Mouse (Mus musculus) myocyte (in vitro differentiated cells): Measurements from ENCODE around the gene Cdk5. TPM values are rescaled to one million over a fixed set of nuclear protein-coding genes. Genes with fewer than 3 reads are reported as not detected.

Source experiments
- H3K27me3 ChIP-seq: one replicate; pipeline ENCODE4 v1.6.1; 2011; ENCODE audit not compliant: control insufficient read depth, insufficient read depth, insufficient read length
- H3K36me3 ChIP-seq: one replicate; pipeline ENCODE4 v1.6.1; 2011; ENCODE audit not compliant: control insufficient read depth, insufficient read depth
- H3K4me2 ChIP-seq: one replicate; pipeline ENCODE4 v1.6.1; 2011; ENCODE audit warnings: low read depth, control low read depth
- H3K4me3 ChIP-seq: one replicate; pipeline ENCODE4 v1.5.1; 2011; ENCODE audit warnings: mild to moderate bottlenecking, control low read depth, moderate library complexity
- H3K79me2 ChIP-seq: one replicate; pipeline ENCODE4 v1.6.1; 2011; ENCODE audit not compliant: control insufficient read depth, insufficient read depth
- H3ac ChIP-seq: one replicate; pipeline ENCODE4 v1.6.1; 2011; ENCODE audit not compliant: control insufficient read depth, insufficient read length
- CEBPB ChIP-seq: IDR thresholded peaks from 2 replicates; pipeline ENCODE4 v1.6.1; 2011; ENCODE audit warnings: mild to moderate bottlenecking, moderate library complexity; ENCODE audit not compliant: poor library complexity, insufficient read depth, severe bottlenecking
- E2F4 ChIP-seq: IDR thresholded peaks from one replicate; pipeline ENCODE4 v1.6.1; 2011; ENCODE audit warnings: mild to moderate bottlenecking, control low read depth, moderate library complexity; ENCODE audit not compliant: insufficient read depth
- MAX ChIP-seq: IDR thresholded peaks from one replicate; pipeline ENCODE4 v1.6.1; 2011; ENCODE audit warnings: low read depth, mild to moderate bottlenecking, control low read depth
- MYOD1 ChIP-seq, 3 experiments: IDR thresholded peaks; one replicate each; pipeline ENCODE4 v1.6.1; 2011; ENCODE audit warnings: control low read depth in 2 of 3, low read depth in 2 of 3, mild to moderate bottlenecking in 2 of 3, moderate library complexity in 1 of 3; ENCODE audit not compliant: insufficient read length in 2 of 3, control insufficient read depth in 1 of 3
- MYOG ChIP-seq, 3 experiments: IDR thresholded peaks; one replicate each; pipeline ENCODE4 v1.6.1; 2011; ENCODE audit warnings: control low read depth in 2 of 3, low read depth in 2 of 3, mild to moderate bottlenecking in 2 of 3; ENCODE audit not compliant: insufficient read length in 2 of 3, control insufficient read depth in 1 of 3, insufficient read depth in 1 of 3
- POLR2A ChIP-seq: IDR thresholded peaks from one replicate; pipeline ENCODE4 v1.6.1; 2011; ENCODE audit warnings: low read depth, mild to moderate bottlenecking, control low read depth, moderate library complexity; ENCODE audit not compliant: insufficient read length
- POLR2AphosphoS2 ChIP-seq: IDR thresholded peaks from one replicate; pipeline ENCODE4 v1.6.1; 2011; ENCODE audit warnings: low read depth, control low read depth; ENCODE audit not compliant: insufficient read length
- REST ChIP-seq: IDR thresholded peaks from one replicate; pipeline ENCODE4 v1.6.1; 2011; ENCODE audit warnings: mild to moderate bottlenecking, control low read depth, moderate library complexity; ENCODE audit not compliant: insufficient read depth, insufficient read length
- SRF ChIP-seq: IDR thresholded peaks from one replicate; pipeline ENCODE4 v1.6.1; 2011; ENCODE audit warnings: low read depth; ENCODE audit not compliant: control insufficient read depth, insufficient read length
- TCF12 ChIP-seq: IDR thresholded peaks from one replicate; pipeline ENCODE4 v1.6.1; 2011; ENCODE audit warnings: mild to moderate bottlenecking, control low read depth; ENCODE audit not compliant: poor library complexity, insufficient read depth, severe bottlenecking
- TCF3 ChIP-seq: IDR thresholded peaks from one replicate; pipeline ENCODE4 v1.6.1; 2011; ENCODE audit warnings: low read depth, control low read depth; ENCODE audit not compliant: insufficient read length
- USF1 ChIP-seq: IDR thresholded peaks from one replicate; pipeline ENCODE4 v1.6.1; 2011; ENCODE audit warnings: low read depth, mild to moderate bottlenecking, control low read depth, moderate library complexity
- polyA plus RNA-seq: library from polyadenylated mRNA; unstranded; fragments of >200 nt; fragmentation: generic; extraction: Trizol; gene quantifications from one replicate; pipeline ENCODE4 v1.2.1, GENCODE M21; 2012; ENCODE audit warnings: missing spikeins

Gene Cdk5
- polyA plus RNA-seq, 1 experiment = 30.0 TPM

DNA sequence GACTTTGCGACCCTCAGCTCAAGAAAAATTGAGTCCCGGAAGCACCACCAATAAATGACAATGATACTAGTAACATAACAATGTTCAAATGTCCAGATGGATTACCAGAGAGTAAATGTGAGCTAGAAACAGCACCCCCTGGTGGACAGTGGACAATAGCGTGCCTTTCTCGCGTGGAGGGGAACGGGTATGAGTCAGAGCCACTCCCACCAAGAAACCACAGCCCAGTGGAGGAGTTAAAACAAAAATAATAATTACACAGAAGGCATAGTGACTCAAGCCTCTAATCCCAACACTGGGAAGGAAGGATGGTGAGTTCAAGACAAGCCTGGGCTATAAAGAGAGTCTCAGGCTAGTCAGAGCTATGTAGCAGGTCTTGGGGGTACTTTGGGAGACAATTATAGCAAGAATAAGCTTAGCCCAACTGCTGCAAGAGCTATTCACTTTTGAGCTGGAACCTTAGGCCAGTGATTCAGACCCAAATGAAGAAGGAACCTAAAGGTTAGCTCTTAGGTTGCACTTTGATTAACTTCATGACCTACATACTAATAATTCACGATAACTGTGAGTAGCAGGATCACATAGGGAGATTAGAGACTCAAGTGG lies 29.8 kb downstream of the Cdk5 start, which contains the start of gene Abcb8:
Gene Abcb8 (plus strand): TSS at position 272 of the 606 bp plus-strand sequence.
- H3K4me2 ChIP-seq = peak within 1 kb of the TSS; percentile 70
- no peaks in the 10 kb centered on the region for H3K36me3 ChIP-seq
- no peak within 1 kb of the TSS for H3ac ChIP-seq

DNA sequence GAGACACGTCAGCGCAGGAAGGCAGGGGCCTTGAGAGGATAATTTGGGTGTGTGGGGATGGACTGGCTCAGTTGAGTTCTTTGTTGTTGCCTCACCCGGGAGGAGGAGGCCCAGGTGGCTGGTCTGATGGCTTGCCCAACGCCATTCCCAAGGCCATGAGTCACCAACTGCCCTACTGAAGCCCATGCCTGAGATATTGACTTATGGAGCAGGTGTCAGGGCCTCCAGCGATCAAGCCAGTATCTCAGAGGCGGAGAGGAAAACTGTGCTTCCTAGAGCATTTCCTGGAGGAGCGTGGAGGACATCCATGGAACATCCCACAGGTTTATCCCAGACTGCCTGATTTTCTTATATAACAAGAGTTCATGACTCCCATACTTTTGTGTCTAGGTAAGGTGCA lies 30.6 kb downstream of the Cdk5 start:
- no peaks in the 10 kb centered on the region for H3K36me3 ChIP-seq
- no peak overlapping the region for H3K4me3 ChIP-seq
- TF ChIP-seq MYOG (IDR thresholded peaks at IDR 0.05; ENCODE audit: control insufficient read depth in 1 of 3, insufficient read depth in 1 of 3, insufficient read length in 2 of 3, low read depth in 2 of 3) = peak in 2 of 3 experiments; percentile 16 to 79
- peak; percentile 9 for TF ChIP-seq TCF3
- peak; percentile 13 to 86 (median 67) for TF ChIP-seq MYOD1 (IDR thresholded peaks at IDR 0.05; ENCODE audit: control insufficient read depth in 1 of 3, insufficient read length in 2 of 3, low read depth in 2 of 3)
- TF ChIP-seq SRF = no peak
- TF ChIP-seq POLR2A = no peak
- peak; percentile 70; the same call in 1 of the 2 replicates for TF ChIP-seq CEBPB
- no peak for TF ChIP-seq MAX
- no peak for TF ChIP-seq POLR2AphosphoS2
- no peaks in the 10 kb centered on the region for H3K27me3 ChIP-seq
- no peaks in the 10 kb centered on the region for H3K79me2 ChIP-seq
- no peak overlapping the region for H3ac ChIP-seq
- peak overlapping the region; percentile 51 for H3K4me2 ChIP-seq

More for the DNA sequence above, 29.8 kb downstream of the Cdk5 start, which contains the start of gene Abcb8:
- H3K79me2 ChIP-seq = no peaks in the 10 kb centered on the region
- peak within 1 kb of the TSS; percentile 28 for H3K4me3 ChIP-seq
- H3K27me3 ChIP-seq = no peaks in the 10 kb centered on the region
- TF ChIP-seq TCF12 = no peak

DNA sequence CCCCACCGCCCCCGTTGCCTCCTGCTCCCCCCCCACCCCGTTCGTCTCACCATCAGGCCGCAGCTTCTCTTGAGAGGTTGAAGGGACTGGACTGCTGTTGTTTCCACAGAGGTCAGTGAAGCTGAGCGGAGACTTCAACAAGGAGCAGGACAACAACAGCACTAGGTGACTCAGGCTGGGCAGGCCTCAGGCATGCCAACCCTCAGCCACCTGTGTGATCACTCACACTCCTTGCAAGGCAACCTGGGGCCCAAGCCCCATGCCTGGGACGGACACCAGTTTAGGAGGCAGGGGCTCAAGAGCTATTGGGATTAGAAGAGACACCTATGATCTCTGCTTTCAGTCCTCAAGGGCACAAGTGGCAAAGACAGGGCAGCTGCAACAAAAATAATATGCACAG lies 31.5 kb downstream of the Cdk5 start, which contains the start of gene Atg9b:
Gene Atg9b (minus strand): TSS at position 280 of the 400 bp plus-strand sequence.
- no peak for TF ChIP-seq POLR2AphosphoS2
- TF ChIP-seq MYOD1 (IDR thresholded peaks at IDR 0.05; ENCODE audit: control insufficient read depth in 1 of 3, insufficient read length in 2 of 3, low read depth in 2 of 3) = peak in 1 of 3 experiments; percentile 66
- H3K36me3 ChIP-seq = no peaks in the 10 kb centered on the region

DNA sequence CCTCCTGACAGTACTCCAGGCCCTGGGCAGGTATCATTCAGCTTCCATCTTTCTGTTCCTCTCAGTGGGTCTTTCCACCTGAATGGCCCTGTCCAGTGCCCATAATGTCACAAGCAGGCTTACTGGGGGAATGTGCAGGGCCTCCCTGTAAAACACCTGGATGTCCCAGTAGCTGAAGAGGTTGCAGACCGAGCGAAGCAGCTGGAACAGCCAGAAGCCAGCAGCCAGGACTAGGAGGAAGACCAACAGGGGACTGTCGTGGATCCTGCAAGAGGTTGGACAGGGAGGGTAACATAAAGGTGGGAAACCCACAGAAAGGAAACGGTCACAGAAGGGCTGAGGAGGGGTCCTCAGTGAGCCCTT lies 33.7 kb downstream of the Cdk5 start:
- TF ChIP-seq MAX (no peak), TCF12 (no peak), MYOG (IDR thresholded peaks at IDR 0.05; ENCODE audit: control insufficient read depth in 1 of 3, insufficient read depth in 1 of 3, insufficient read length in 2 of 3, low read depth in 2 of 3) (no peak), USF1 (no peak), MYOD1 (IDR thresholded peaks at IDR 0.05; ENCODE audit: control insufficient read depth in 1 of 3, insufficient read length in 2 of 3, low read depth in 2 of 3) (no peak), CEBPB (no peak), POLR2AphosphoS2 (no peak), TCF3 (no peak)
- no peaks in the 10 kb centered on the region for H3K36me3 ChIP-seq

More for the DNA sequence above, 31.5 kb downstream of the Cdk5 start, which contains the start of gene Atg9b:
- Histone ChIP-seq H3K79me2 (no peaks in the 10 kb centered on the region), H3K4me3 (no peak within 1 kb of the TSS), H3K27me3 (no peaks in the 10 kb centered on the region), H3ac (no peak within 1 kb of the TSS), H3K4me2 (peak within 1 kb of the TSS; percentile 51)

DNA sequence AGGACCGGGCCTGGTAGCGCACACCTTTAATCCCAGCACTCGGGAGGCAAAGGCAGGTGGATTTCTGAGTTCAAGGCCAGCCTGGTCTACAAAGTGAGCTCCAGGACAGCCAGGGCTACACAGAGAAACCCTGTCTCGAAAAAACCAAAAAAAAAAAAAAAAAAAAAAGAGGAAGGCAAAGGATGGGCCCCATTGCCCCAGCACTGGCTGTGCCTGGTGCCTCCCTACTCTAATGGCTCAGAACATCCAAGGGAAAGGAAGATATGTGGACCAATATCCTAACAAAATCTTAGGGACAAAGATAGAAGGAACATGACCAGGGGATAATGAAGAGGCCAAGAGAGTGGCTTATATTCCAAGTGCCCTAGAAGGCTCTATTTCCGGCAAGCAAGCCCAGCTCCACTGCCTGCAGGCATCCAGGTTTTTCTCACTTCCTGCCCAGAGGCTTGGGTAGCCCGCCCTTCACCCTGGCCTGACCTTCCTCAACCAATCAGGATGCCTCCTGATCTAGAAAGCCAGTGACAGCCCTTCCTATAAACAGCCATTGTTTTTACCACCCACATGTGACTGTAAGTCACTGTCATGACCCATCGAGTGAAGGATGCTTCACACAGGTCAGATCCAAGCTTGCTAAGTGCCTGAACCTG lies 34.2 kb downstream of the Cdk5 start:
- no peak overlapping the region for H3K4me3 ChIP-seq
- H3K36me3 ChIP-seq = no peaks in the 10 kb centered on the region
- H3K27me3 ChIP-seq = no peaks in the 10 kb centered on the region
- TF ChIP-seq POLR2A = no peak
- no peak for TF ChIP-seq POLR2AphosphoS2
- no peak for TF ChIP-seq REST
- TF ChIP-seq USF1 = no peak
- TF ChIP-seq MYOD1 (IDR thresholded peaks at IDR 0.05; ENCODE audit: control insufficient read depth in 1 of 3, insufficient read length in 2 of 3, low read depth in 2 of 3) = no peak
- no peak for TF ChIP-seq MAX
- no peak for TF ChIP-seq CEBPB
- no peak for TF ChIP-seq TCF12
- no peak for TF ChIP-seq E2F4
- no peak for TF ChIP-seq MYOG (IDR thresholded peaks at IDR 0.05; ENCODE audit: control insufficient read depth in 1 of 3, insufficient read depth in 1 of 3, insufficient read length in 2 of 3, low read depth in 2 of 3)
- TF ChIP-seq SRF = no peak
- no peak for TF ChIP-seq TCF3
- H3K79me2 ChIP-seq = no peaks in the 10 kb centered on the region
- H3K4me2 ChIP-seq = peak overlapping the region; percentile 51
- H3ac ChIP-seq = no peak overlapping the region

More for the DNA sequence above, 33.7 kb downstream of the Cdk5 start:
- Histone ChIP-seq H3K79me2 (no peaks in the 10 kb centered on the region), H3K4me3 (no peak overlapping the region), H3ac (no peak overlapping the region), H3K27me3 (no peaks in the 10 kb centered on the region), H3K4me2 (peak overlapping the region; percentile 51)
